Mouse (Mus musculus): ENCODE data around the gene Nedd4. TPM values are rescaled to one million over a fixed set of nuclear protein-coding genes. Genes with fewer than 3 reads are reported as not detected.

The Nedd4 gene
- polyA plus RNA-seq, 1 experiment from 2014 or later = 579 TPM

- H3K9ac ChIP-seq = no peak overlapping the region
- H3K9me3 ChIP-seq = no peaks in the 10 kb centered on the region
- no peak for ATAC-seq (ENCODE audit: insufficient number of reproducible peaks, low FRiP score, low TSS enrichment, low read depth)
- H3K4me2 ChIP-seq = no peak overlapping the region
- peaks cover 90% of the 10 kb centered on the region for H3K36me3 ChIP-seq
- H3K27me3 ChIP-seq = no peaks in the 10 kb centered on the region
- no peak overlapping the region for H3K27ac ChIP-seq
- 68% methylated on average over 3 of the region's 3 CpGs for WGBS
- no peak overlapping the region for H3K4me3 ChIP-seq
- H3K4me1 ChIP-seq = no peaks in the 10 kb centered on the region
Measured at GRCm38 (mm10) chr9:72735822-72736410, 73.8 kb downstream of the Nedd4 start.

GRCm38 (mm10) chr9:72741206-72741605 lies 79.1 kb downstream of the Nedd4 start:
- Histone ChIP-seq H3K9ac (no peak overlapping the region), H3K27me3 (no peaks in the 10 kb centered on the region), H3K4me1 (0 out of 2 replicates have a peak, but pooled peaks cover 4% of the 10 kb centered on the region), H3K4me2 (no peak overlapping the region), H3K36me3 (peaks cover 96% of the 10 kb centered on the region), H3K27ac (no peak overlapping the region), H3K9me3 (no peaks in the 10 kb centered on the region), H3K4me3 (no peak overlapping the region)
- ATAC-seq (ENCODE audit: insufficient number of reproducible peaks, low FRiP score, low TSS enrichment, low read depth) = no peak
- WGBS = 95% methylated on average over 6 of the region's 6 CpGs

- 0 out of 2 replicates have a peak, but pooled peaks cover 4% of the 10 kb centered on the region for H3K4me1 ChIP-seq
- H3K27ac ChIP-seq = no peak overlapping the region
- H3K4me2 ChIP-seq = no peak overlapping the region
- H3K9me3 ChIP-seq = no peaks in the 10 kb centered on the region
- peaks cover 81% of the 10 kb centered on the region for H3K36me3 ChIP-seq
- no peak overlapping the region for H3K9ac ChIP-seq
- H3K27me3 ChIP-seq = no peaks in the 10 kb centered on the region
- H3K4me3 ChIP-seq = no peak overlapping the region
- 84% methylated on average over 5 of the region's 5 CpGs for WGBS
- no peak for ATAC-seq (ENCODE audit: insufficient number of reproducible peaks, low FRiP score, low TSS enrichment, low read depth)
Measured at GRCm38 (mm10) chr9:72746278-72746677, 84.1 kb downstream of the Nedd4 start.

GRCm38 (mm10) chr9:72750272-72750671 lies 88.1 kb downstream of the Nedd4 start:
- Histone ChIP-seq H3K27ac (no peak overlapping the region), H3K36me3 (peaks cover 44% of the 10 kb centered on the region), H3K9ac (no peak overlapping the region), H3K4me3 (no peak overlapping the region), H3K4me1 (peaks cover 7% of the 10 kb centered on the region; the same call in 1 of the 2 replicates), H3K4me2 (no peak overlapping the region), H3K27me3 (no peaks in the 10 kb centered on the region), H3K9me3 (no peaks in the 10 kb centered on the region)
- WGBS = 70% methylated on average over 2 of the region's 2 CpGs
- no peak for ATAC-seq (ENCODE audit: insufficient number of reproducible peaks, low FRiP score, low TSS enrichment, low read depth)

GRCm38 (mm10) chr9:72752656-72753055 lies 90.5 kb downstream of the Nedd4 start:
- Histone ChIP-seq H3K4me1 (peaks cover 7% of the 10 kb centered on the region; the same call in 1 of the 2 replicates), H3K4me2 (no peak overlapping the region), H3K9ac (no peak overlapping the region), H3K27ac (no peak overlapping the region), H3K36me3 (peaks cover 20% of the 10 kb centered on the region), H3K9me3 (no peaks in the 10 kb centered on the region), H3K4me3 (no peak overlapping the region), H3K27me3 (no peaks in the 10 kb centered on the region)
- 60% methylated on average over 9 of the region's 9 CpGs for WGBS
- ATAC-seq (ENCODE audit: insufficient number of reproducible peaks, low FRiP score, low TSS enrichment, low read depth) = 0 out of 2 replicates have a peak, but pooled peaks have one; percentile 5

GRCm38 (mm10) chr9:72753741-72754140 lies 91.6 kb downstream of the Nedd4 start:
- 14% methylated on average over 7 of the region's 7 CpGs for WGBS
- ATAC-seq (ENCODE audit: insufficient number of reproducible peaks, low FRiP score, low TSS enrichment, low read depth) = 0 out of 2 replicates have a peak, but pooled peaks have one; percentile 20

GRCm38 (mm10) chr9:72757143-72757542 lies 95.0 kb downstream of the Nedd4 start:
- H3K27me3 ChIP-seq = no peaks in the 10 kb centered on the region
- no peak overlapping the region for H3K27ac ChIP-seq
- ATAC-seq (ENCODE audit: insufficient number of reproducible peaks, low FRiP score, low TSS enrichment, low read depth) = no peak
- no peaks in the 10 kb centered on the region for H3K36me3 ChIP-seq
- no peak overlapping the region for H3K4me3 ChIP-seq
- H3K9ac ChIP-seq = no peak overlapping the region
- 77% methylated on average over 5 of the region's 5 CpGs for WGBS
- H3K9me3 ChIP-seq = no peaks in the 10 kb centered on the region
- H3K4me2 ChIP-seq = no peak overlapping the region
- peaks cover 8% of the 10 kb centered on the region; the same call in 1 of the 2 replicates for H3K4me1 ChIP-seq

More at GRCm38 (mm10) chr9:72753741-72754140, 91.6 kb downstream of the Nedd4 start:
- H3K4me2 ChIP-seq = no peak overlapping the region
- H3K36me3 ChIP-seq = peaks cover 9% of the 10 kb centered on the region
- no peaks in the 10 kb centered on the region for H3K27me3 ChIP-seq
- H3K4me3 ChIP-seq = no peak overlapping the region
- peaks cover 7% of the 10 kb centered on the region; the same call in 1 of the 2 replicates for H3K4me1 ChIP-seq
- no peak overlapping the region for H3K27ac ChIP-seq
- no peaks in the 10 kb centered on the region for H3K9me3 ChIP-seq
- H3K9ac ChIP-seq = no peak overlapping the region

GRCm38 (mm10) chr9:72758705-72759131 lies 96.6 kb downstream of the Nedd4 start:
- Histone ChIP-seq H3K27ac (no peak overlapping the region), H3K36me3 (no peaks in the 10 kb centered on the region), H3K4me3 (no peak overlapping the region), H3K9me3 (no peaks in the 10 kb centered on the region), H3K4me1 (peaks cover 13% of the 10 kb centered on the region), H3K4me2 (no peak overlapping the region), H3K9ac (no peak overlapping the region), H3K27me3 (no peaks in the 10 kb centered on the region)
- no peak for ATAC-seq (ENCODE audit: insufficient number of reproducible peaks, low FRiP score, low TSS enrichment, low read depth)
- 21% methylated on average over 8 of the region's 8 CpGs for WGBS

GRCm38 (mm10) chr9:72763050-72763718 lies 101.0 kb downstream of the Nedd4 start:
- no peak overlapping the region for H3K9ac ChIP-seq
- H3K4me3 ChIP-seq = no peak overlapping the region
- ATAC-seq (ENCODE audit: insufficient number of reproducible peaks, low FRiP score, low TSS enrichment, low read depth) = peak; percentile 72
- no peak overlapping the region for H3K27ac ChIP-seq
- H3K4me2 ChIP-seq = no peak overlapping the region
- H3K36me3 ChIP-seq = no peaks in the 10 kb centered on the region
- 0 out of 2 replicates have a peak, but pooled peaks cover 5% of the 10 kb centered on the region for H3K27me3 ChIP-seq
- peaks cover 12% of the 10 kb centered on the region for H3K4me1 ChIP-seq
- no peaks in the 10 kb centered on the region for H3K9me3 ChIP-seq
- WGBS = 2% methylated on average over 3 of the region's 3 CpGs

- H3K9ac ChIP-seq = no peak overlapping the region
- no peaks in the 10 kb centered on the region for H3K36me3 ChIP-seq
- peak overlapping the region; percentile 34 for H3K4me3 ChIP-seq
- H3K4me1 ChIP-seq = peaks cover 12% of the 10 kb centered on the region
- ATAC-seq (ENCODE audit: insufficient number of reproducible peaks, low FRiP score, low TSS enrichment, low read depth) = no peak
- H3K9me3 ChIP-seq = no peaks in the 10 kb centered on the region
- H3K27ac ChIP-seq = no peak overlapping the region
- 0 out of 2 replicates have a peak, but pooled peaks cover 5% of the 10 kb centered on the region for H3K27me3 ChIP-seq
- under 1% methylated on average over 17 of the region's 17 CpGs for WGBS
- peak overlapping the region; percentile 69 for H3K4me2 ChIP-seq
Measured at GRCm38 (mm10) chr9:72766789-72767349, 104.7 kb downstream of the Nedd4 start.

GRCm38 (mm10) chr9:72775022-72775421 lies 112.9 kb downstream of the Nedd4 start:
- 90% methylated on average over 4 of the region's 4 CpGs for WGBS
- Histone ChIP-seq H3K4me1 (peaks cover 9% of the 10 kb centered on the region), H3K9me3 (no peaks in the 10 kb centered on the region; the same call in 1 of the 2 replicates), H3K4me2 (no peak overlapping the region), H3K36me3 (no peaks in the 10 kb centered on the region), H3K27me3 (peaks cover 4% of the 10 kb centered on the region; the same call in 1 of the 2 replicates), H3K9ac (no peak overlapping the region), H3K4me3 (no peak overlapping the region), H3K27ac (no peak overlapping the region)
- no peak for ATAC-seq (ENCODE audit: insufficient number of reproducible peaks, low FRiP score, low TSS enrichment, low read depth)

GRCm38 (mm10) chr9:72779004-72779403 lies 116.9 kb downstream of the Nedd4 start:
- Histone ChIP-seq H3K27me3 (peaks cover 9% of the 10 kb centered on the region; the same call in 1 of the 2 replicates), H3K4me3 (no peak overlapping the region), H3K9ac (no peak overlapping the region), H3K9me3 (no peaks in the 10 kb centered on the region; the same call in 1 of the 2 replicates), H3K27ac (no peak overlapping the region), H3K4me2 (no peak overlapping the region), H3K36me3 (no peaks in the 10 kb centered on the region), H3K4me1 (peaks cover 26% of the 10 kb centered on the region)
- WGBS = 31% methylated on average over 11 of the region's 11 CpGs
- no peak for ATAC-seq (ENCODE audit: insufficient number of reproducible peaks, low FRiP score, low TSS enrichment, low read depth)
